Mouse (Mus musculus): ENCODE measurements at regions not wholly inside any gene's neighbourhood (a gene's known extent, or its start where the extent isn't known, plus 50 kb on each side); places are given as distances from the start of the nearest gene placed in this dataset.

- DNase-seq (ENCODE audit: extremely low read depth, low read depth, low spot score): no peak
Measured at GRCm38 (mm10) chr4:64807148-64807547, 316.8 kb upstream of the Pappa start.

GRCm38 (mm10) chr4:64811974-64812373, 312.0 kb upstream of the Pappa start:
- peak; percentile 47 for DNase-seq (ENCODE audit: extremely low read depth, low read depth, low spot score)

GRCm38 (mm10) chr4:64812812-64813211, 311.2 kb upstream of the Pappa start:
- DNase-seq (ENCODE audit: extremely low read depth, low read depth, low spot score): no peak

- DNase-seq (ENCODE audit: extremely low read depth, low read depth, low spot score): no peak
Measured at GRCm38 (mm10) chr4:64832882-64833281, 291.1 kb upstream of the Pappa start.

- DNase-seq (ENCODE audit: extremely low read depth, low read depth, low spot score): no peak
Measured at GRCm38 (mm10) chr4:64874521-64874920, 249.5 kb upstream of the Pappa start.

GRCm38 (mm10) chr4:64876924-64877323, 247.1 kb upstream of the Pappa start:
- no peak for DNase-seq (ENCODE audit: extremely low read depth, low read depth, low spot score)

- DNase-seq (ENCODE audit: extremely low read depth, low read depth, low spot score): no peak
Measured at GRCm38 (mm10) chr4:64897935-64898334, 226.0 kb upstream of the Pappa start.

- no peak for DNase-seq (ENCODE audit: extremely low read depth, low read depth, low spot score)
Measured at GRCm38 (mm10) chr4:64901091-64901845, 222.7 kb upstream of the Pappa start.

GRCm38 (mm10) chr4:64923751-64924150, 200.2 kb upstream of the Pappa start:
- no peak for DNase-seq (ENCODE audit: extremely low read depth, low read depth, low spot score)

GRCm38 (mm10) chr4:64928553-64928952, 195.4 kb upstream of the Pappa start:
- DNase-seq (ENCODE audit: extremely low read depth, low read depth, low spot score): no peak

GRCm38 (mm10) chr4:64945547-64945946, 178.4 kb upstream of the Pappa start:
- no peak for DNase-seq (ENCODE audit: extremely low read depth, low read depth, low spot score)

- DNase-seq (ENCODE audit: extremely low read depth, low read depth, low spot score): no peak
Measured at GRCm38 (mm10) chr4:64952651-64953050, 171.3 kb upstream of the Pappa start.

GRCm38 (mm10) chr4:64958843-64959242, 165.1 kb upstream of the Pappa start:
- DNase-seq (ENCODE audit: extremely low read depth, low read depth, low spot score): no peak

- DNase-seq (ENCODE audit: extremely low read depth, low read depth, low spot score): no peak
Measured at GRCm38 (mm10) chr4:64961796-64962195, 162.2 kb upstream of the Pappa start.

Data from fat pad, adult 2 months (tissue).